Mouse (Mus musculus) liver, postnatal 0 days (tissue): ENCODE data around the gene Usp12.

Experiments
- CTCF ChIP-seq: sonication (generic); IDR thresholded peaks from 2 replicates; pipeline ENCODE4 v1.5.1; 2016; ENCODE audit warnings: antibody characterized with exemption, low read depth
- EP300 ChIP-seq: IDR thresholded peaks from 2 replicates; pipeline ENCODE4 v1.6.1; 2016; ENCODE audit warnings: antibody characterized with exemption, low read depth, mild to moderate bottlenecking

DNA sequence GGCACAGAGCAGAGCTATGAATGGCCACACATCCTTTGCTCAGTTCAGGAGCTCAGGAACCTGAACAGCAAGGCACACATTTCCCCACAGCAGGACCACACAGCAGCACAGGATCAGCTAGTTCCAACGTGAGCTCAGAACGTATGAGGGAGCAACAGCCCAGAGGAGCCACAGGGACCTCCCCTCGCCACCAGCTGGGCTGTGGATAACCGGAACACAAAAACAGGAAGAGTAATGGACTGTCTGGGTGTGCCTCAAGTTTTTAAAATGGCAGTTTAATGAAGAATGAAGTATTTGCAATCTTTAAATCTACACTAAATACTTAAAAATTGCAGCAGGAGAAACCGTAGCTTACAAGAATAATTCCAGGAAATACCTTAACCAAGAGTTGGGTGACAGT is 44.9 kb downstream of the Usp12 start:
- TF ChIP-seq CTCF (no peak), EP300 (no peak)
